Mouse (Mus musculus): ENCODE results near the gene Fam198a.

DNA sequence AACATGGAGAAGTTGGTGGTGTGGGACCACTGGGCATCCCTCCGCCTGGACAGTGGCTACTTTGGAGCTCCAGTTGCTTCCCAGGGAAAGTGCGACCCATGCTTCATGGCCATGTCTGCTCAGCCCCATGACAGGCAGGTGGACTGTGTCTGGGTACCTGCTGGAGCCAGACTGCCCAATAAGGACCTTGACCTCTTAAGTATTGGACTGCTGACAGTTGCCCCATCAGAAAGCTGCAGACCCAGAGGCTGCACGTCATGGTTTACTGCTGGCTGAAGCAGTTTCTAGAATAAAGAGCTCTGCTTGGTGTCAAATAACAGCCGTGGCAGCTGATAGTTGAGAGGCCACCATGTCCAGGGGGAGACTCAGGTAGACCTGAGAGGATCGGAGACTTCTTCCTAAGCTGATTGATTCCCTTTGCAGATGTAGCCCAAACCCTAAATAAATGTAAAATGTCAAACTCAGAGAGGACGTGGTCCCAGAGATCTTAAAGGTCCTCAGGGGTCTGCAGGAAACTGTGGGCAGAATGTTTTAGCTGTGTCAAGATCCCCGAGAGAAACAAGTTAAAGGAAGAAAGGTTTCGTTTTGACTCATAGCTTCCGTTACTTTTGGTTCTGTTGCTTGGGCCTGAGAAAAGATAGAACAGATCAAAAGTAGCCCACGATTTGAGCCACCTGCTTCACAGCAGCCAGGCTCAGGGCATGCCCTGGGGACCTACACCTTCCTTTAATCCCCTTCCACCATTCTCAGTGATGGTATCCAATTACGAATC, 24.0 kb upstream of the Fam198a start:
- TF ChIP-seq TAL1 (IDR thresholded peaks at IDR 0.05; ENCODE audit: low read length) (no peak), GATA1 (IDR thresholded peaks at IDR 0.05; ENCODE audit: low read length) (no peak)

Measured in erythroblast, embryonic 14.5 days (primary cell).